Mouse (Mus musculus): ENCODE measurements at regions not wholly inside any gene's neighbourhood (a gene's known extent, or its start where the extent isn't known, plus 50 kb on each side); places are given as distances from the start of the nearest gene placed in this dataset.

GRCm38 (mm10) chr10:107213541-107214340 lies 57.7 kb upstream of the Lin7a start:
- Histone ChIP-seq H3K27me3 (ENCODE audit: control insufficient read depth, insufficient read depth, insufficient read length) (no peaks in the 10 kb centered on the region), H3ac (ENCODE audit: control insufficient read depth, insufficient read length) (no peak overlapping the region), H3K4me2 (ENCODE audit: low read depth) (no peak overlapping the region), H3K4me3 (no peak overlapping the region), H3K36me3 (ENCODE audit: control insufficient read depth, insufficient read depth) (no peaks in the 10 kb centered on the region), H3K79me2 (ENCODE audit: control insufficient read depth, insufficient read depth) (no peaks in the 10 kb centered on the region)
- TF ChIP-seq MYOG (IDR thresholded peaks at IDR 0.05; ENCODE audit: control insufficient read depth in 1 of 3, insufficient read depth in 1 of 3, insufficient read length in 2 of 3, low read depth in 2 of 3), result no peak
- TF ChIP-seq MAX (IDR thresholded peaks at IDR 0.05; ENCODE audit: low read depth), result no peak
- TF ChIP-seq USF1 (IDR thresholded peaks at IDR 0.05; ENCODE audit: low read depth), result no peak
- TF ChIP-seq E2F4 (IDR thresholded peaks at IDR 0.05; ENCODE audit: insufficient read depth), result no peak
- TF ChIP-seq POLR2A (IDR thresholded peaks at IDR 0.05; ENCODE audit: insufficient read length, low read depth), result no peak
- TF ChIP-seq REST (IDR thresholded peaks at IDR 0.05; ENCODE audit: insufficient read depth, insufficient read length), result no peak
- TF ChIP-seq TCF3 (IDR thresholded peaks at IDR 0.05; ENCODE audit: insufficient read length, low read depth), result no peak

- TF ChIP-seq TCF12 (IDR thresholded peaks at IDR 0.05; ENCODE audit: insufficient read depth, poor library complexity, severe bottlenecking) (no peak), POLR2AphosphoS2 (IDR thresholded peaks at IDR 0.05; ENCODE audit: insufficient read length, low read depth) (no peak), MAX (IDR thresholded peaks at IDR 0.05; ENCODE audit: low read depth) (no peak), E2F4 (IDR thresholded peaks at IDR 0.05; ENCODE audit: insufficient read depth) (no peak), CEBPB (IDR thresholded peaks at IDR 0.05; ENCODE audit: insufficient read depth, poor library complexity, severe bottlenecking) (no peak), POLR2A (IDR thresholded peaks at IDR 0.05; ENCODE audit: insufficient read length, low read depth) (no peak), SRF (IDR thresholded peaks at IDR 0.05; ENCODE audit: control insufficient read depth, insufficient read length, low read depth) (no peak), USF1 (IDR thresholded peaks at IDR 0.05; ENCODE audit: low read depth) (no peak), TCF3 (IDR thresholded peaks at IDR 0.05; ENCODE audit: insufficient read length, low read depth) (no peak), MYOG (IDR thresholded peaks at IDR 0.05; ENCODE audit: control insufficient read depth in 1 of 3, insufficient read depth in 1 of 3, insufficient read length in 2 of 3, low read depth in 2 of 3) (no peak), REST (IDR thresholded peaks at IDR 0.05; ENCODE audit: insufficient read depth, insufficient read length) (no peak), MYOD1 (IDR thresholded peaks at IDR 0.05; ENCODE audit: control insufficient read depth in 1 of 3, insufficient read length in 2 of 3, low read depth in 2 of 3) (no peak)
- H3K4me3 ChIP-seq, result no peak overlapping the region
- no peaks in the 10 kb centered on the region for H3K27me3 ChIP-seq (ENCODE audit: control insufficient read depth, insufficient read depth, insufficient read length)
- no peaks in the 10 kb centered on the region for H3K79me2 ChIP-seq (ENCODE audit: control insufficient read depth, insufficient read depth)
- H3K36me3 ChIP-seq (ENCODE audit: control insufficient read depth, insufficient read depth), result no peaks in the 10 kb centered on the region
- H3K4me2 ChIP-seq (ENCODE audit: low read depth), result no peak overlapping the region
- H3ac ChIP-seq (ENCODE audit: control insufficient read depth, insufficient read length), result no peak overlapping the region
These were observed 56.7 kb upstream of the Lin7a start for GRCm38 (mm10) chr10:107214741-107215230.

- Histone ChIP-seq H3K36me3 (ENCODE audit: control insufficient read depth, insufficient read depth) (no peaks in the 10 kb centered on the region), H3K79me2 (ENCODE audit: control insufficient read depth, insufficient read depth) (no peaks in the 10 kb centered on the region), H3K4me2 (ENCODE audit: low read depth) (no peak overlapping the region), H3ac (ENCODE audit: control insufficient read depth, insufficient read length) (no peak overlapping the region), H3K27me3 (ENCODE audit: control insufficient read depth, insufficient read depth, insufficient read length) (no peaks in the 10 kb centered on the region), H3K4me3 (no peak overlapping the region)
- TF ChIP-seq MYOG (IDR thresholded peaks at IDR 0.05; ENCODE audit: control insufficient read depth in 1 of 3, insufficient read depth in 1 of 3, insufficient read length in 2 of 3, low read depth in 2 of 3) (no peak), POLR2AphosphoS2 (IDR thresholded peaks at IDR 0.05; ENCODE audit: insufficient read length, low read depth) (no peak), E2F4 (IDR thresholded peaks at IDR 0.05; ENCODE audit: insufficient read depth) (no peak), POLR2A (IDR thresholded peaks at IDR 0.05; ENCODE audit: insufficient read length, low read depth) (no peak), MAX (IDR thresholded peaks at IDR 0.05; ENCODE audit: low read depth) (no peak), USF1 (IDR thresholded peaks at IDR 0.05; ENCODE audit: low read depth) (no peak), CEBPB (IDR thresholded peaks at IDR 0.05; ENCODE audit: insufficient read depth, poor library complexity, severe bottlenecking) (no peak), SRF (IDR thresholded peaks at IDR 0.05; ENCODE audit: control insufficient read depth, insufficient read length, low read depth) (no peak), TCF3 (IDR thresholded peaks at IDR 0.05; ENCODE audit: insufficient read length, low read depth) (no peak), REST (IDR thresholded peaks at IDR 0.05; ENCODE audit: insufficient read depth, insufficient read length) (no peak), TCF12 (IDR thresholded peaks at IDR 0.05; ENCODE audit: insufficient read depth, poor library complexity, severe bottlenecking) (no peak), MYOD1 (IDR thresholded peaks at IDR 0.05; ENCODE audit: control insufficient read depth in 1 of 3, insufficient read length in 2 of 3, low read depth in 2 of 3) (no peak)
These were observed 55.6 kb upstream of the Lin7a start for GRCm38 (mm10) chr10:107215611-107216520.

- no peak overlapping the region for H3ac ChIP-seq (ENCODE audit: control insufficient read depth, insufficient read length)
- no peaks in the 10 kb centered on the region for H3K79me2 ChIP-seq (ENCODE audit: control insufficient read depth, insufficient read depth)
- TF ChIP-seq SRF (IDR thresholded peaks at IDR 0.05; ENCODE audit: control insufficient read depth, insufficient read length, low read depth) (no peak), USF1 (IDR thresholded peaks at IDR 0.05; ENCODE audit: low read depth) (no peak), TCF12 (IDR thresholded peaks at IDR 0.05; ENCODE audit: insufficient read depth, poor library complexity, severe bottlenecking) (no peak), POLR2A (IDR thresholded peaks at IDR 0.05; ENCODE audit: insufficient read length, low read depth) (no peak), MAX (IDR thresholded peaks at IDR 0.05; ENCODE audit: low read depth) (no peak), MYOG (IDR thresholded peaks at IDR 0.05; ENCODE audit: control insufficient read depth in 1 of 3, insufficient read depth in 1 of 3, insufficient read length in 2 of 3, low read depth in 2 of 3) (no peak), E2F4 (IDR thresholded peaks at IDR 0.05; ENCODE audit: insufficient read depth) (no peak), TCF3 (IDR thresholded peaks at IDR 0.05; ENCODE audit: insufficient read length, low read depth) (no peak), MYOD1 (IDR thresholded peaks at IDR 0.05; ENCODE audit: control insufficient read depth in 1 of 3, insufficient read length in 2 of 3, low read depth in 2 of 3) (no peak), REST (IDR thresholded peaks at IDR 0.05; ENCODE audit: insufficient read depth, insufficient read length) (no peak), POLR2AphosphoS2 (IDR thresholded peaks at IDR 0.05; ENCODE audit: insufficient read length, low read depth) (no peak), CEBPB (IDR thresholded peaks at IDR 0.05; ENCODE audit: insufficient read depth, poor library complexity, severe bottlenecking) (no peak)
- H3K36me3 ChIP-seq (ENCODE audit: control insufficient read depth, insufficient read depth), result no peaks in the 10 kb centered on the region
- H3K4me2 ChIP-seq (ENCODE audit: low read depth), result no peak overlapping the region
- no peak overlapping the region for H3K4me3 ChIP-seq
- H3K27me3 ChIP-seq (ENCODE audit: control insufficient read depth, insufficient read depth, insufficient read length), result no peaks in the 10 kb centered on the region
These were observed 54.7 kb upstream of the Lin7a start for GRCm38 (mm10) chr10:107216756-107217155.
